ENCODE assay signal across 17 mouse cellular contexts in the genomic region with DNA sequence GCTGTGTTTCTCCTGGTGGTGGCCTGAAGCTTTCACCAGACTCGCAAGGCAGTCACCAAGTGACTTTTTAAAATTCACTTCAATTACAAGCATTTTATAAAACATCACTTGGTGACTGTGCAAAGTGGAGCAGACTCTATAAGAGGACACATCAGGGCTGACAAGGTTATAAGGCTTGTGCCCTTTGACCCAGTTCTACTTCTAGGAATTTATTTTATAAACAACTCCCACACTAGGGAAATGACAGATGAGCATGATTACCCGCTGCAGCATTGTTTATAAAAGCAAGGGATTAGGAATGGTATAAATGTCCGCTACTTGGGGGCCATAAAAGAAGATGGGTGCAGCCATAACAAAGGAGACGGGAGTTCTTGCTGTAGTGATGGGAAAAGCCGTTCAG. TPM values are rescaled to one million over a fixed set of nuclear protein-coding genes. Genes with fewer than 3 reads are reported as not detected.
DNase-seq lines count a peak whose midpoint lies in the region; ATAC-seq and TF ChIP-seq lines count a peak whose summit lies in the region.
"Had no signal": no experiment of that assay in that cellular context is flagged by ENCODE, and none has a peak within 500 bp of the region (broad histone marks: within the 10 kb centered on the region; RNA-seq: fewer than 3 reads in every experiment).

No protein-coding gene starts in this region.

- H3K4me1 ChIP-seq in kidney, embryonic 16.5 days (ENCODE audit: insufficient read depth, low read length), result peaks cover 13% of the 10 kb centered on the region
- H3K4me1 ChIP-seq in intestine, embryonic 16.5 days (ENCODE audit: control insufficient read depth, insufficient read depth, low read length), result peaks cover 16% of the 10 kb centered on the region
- peaks cover 5% of the 10 kb centered on the region; the same call in 1 of the 2 replicates for H3K4me1 ChIP-seq in small intestine, adult 2 months (ENCODE audit: control insufficient read depth, insufficient read depth, insufficient read length, low read length)
- H3K4me1 ChIP-seq: midbrain, embryonic 15.5 days had no signal

- no peak for TF ChIP-seq POLR2A in small intestine, adult 2 months (IDR thresholded peaks at IDR 0.05; ENCODE audit: low read depth, low read length)

- no peak overlapping the region for H3K4me3 ChIP-seq in kidney, embryonic 16.5 days (ENCODE audit: low read length)
- H3K4me3 ChIP-seq in intestine, embryonic 16.5 days (ENCODE audit: low read length), result no peak overlapping the region
- H3K4me3 ChIP-seq in small intestine, adult 2 months (ENCODE audit: low read depth, low read length), result no peak overlapping the region
- no peak overlapping the region for H3K4me3 ChIP-seq in layer of hippocampus, adult 2 months
- H3K4me3 ChIP-seq: embryonic facial prominence, embryonic 13.5 days; heart, embryonic 12.5 days; midbrain, embryonic 15.5 days had no signal

- no peak overlapping the region for H3K4me2 ChIP-seq in kidney, embryonic 16.5 days (replicated peaks; ENCODE audit: low read depth, low read length)
- no peak overlapping the region for H3K4me2 ChIP-seq in intestine, embryonic 16.5 days (ENCODE audit: low read depth, low read length)
- H3K4me2 ChIP-seq: embryonic facial prominence, embryonic 13.5 days; heart, embryonic 12.5 days; midbrain, embryonic 15.5 days had no signal

- H3K27me3 ChIP-seq in kidney, embryonic 16.5 days (ENCODE audit: insufficient read depth, low read length), result no peaks in the 10 kb centered on the region
- H3K27me3 ChIP-seq in intestine, embryonic 16.5 days (replicated peaks; ENCODE audit: control insufficient read depth, insufficient read depth, low read length), result no peaks in the 10 kb centered on the region
- no peaks in the 10 kb centered on the region for H3K27me3 ChIP-seq in small intestine, adult 2 months (ENCODE audit: control insufficient read depth, insufficient read depth, low read length)
- H3K27me3 ChIP-seq: embryonic facial prominence, embryonic 13.5 days; heart, embryonic 12.5 days; midbrain, embryonic 15.5 days had no signal

- no peak overlapping the region for H3K9ac ChIP-seq in kidney, embryonic 16.5 days (replicated peaks; ENCODE audit: low read length)
- no peak overlapping the region for H3K9ac ChIP-seq in intestine, embryonic 16.5 days (ENCODE audit: low read depth, low read length)
- H3K9ac ChIP-seq: embryonic facial prominence, embryonic 13.5 days; heart, embryonic 12.5 days; midbrain, embryonic 15.5 days had no signal

- H3K27ac ChIP-seq in kidney, embryonic 16.5 days (ENCODE audit: low read length), result peak overlapping the region; percentile 89
- peak overlapping the region; percentile 94 for H3K27ac ChIP-seq in intestine, embryonic 16.5 days (ENCODE audit: low read length)
- peak overlapping the region; percentile 25; the same call in 1 of the 2 replicates for H3K27ac ChIP-seq in small intestine, adult 2 months (ENCODE audit: insufficient read depth, low read depth, low read length)
- no peak overlapping the region for H3K27ac ChIP-seq in layer of hippocampus, adult 2 months
- H3K27ac ChIP-seq: embryonic facial prominence, embryonic 13.5 days; hindbrain, postnatal 0 days; midbrain, embryonic 15.5 days had no signal

- ATAC-seq in kidney, embryonic 16.5 days (ENCODE audit: low FRiP score, low TSS enrichment), result no peak
- ATAC-seq in intestine, embryonic 16.5 days, result no peak
- ATAC-seq: hindbrain, postnatal 0 days; midbrain, embryonic 15.5 days had no signal

- WGBS in kidney, embryonic 16.5 days, result 43% methylated on average over 5 of the region's 5 CpGs
- 44% methylated on average over 5 of the region's 5 CpGs for WGBS in intestine, embryonic 16.5 days
- WGBS in small intestine, adult 2 months, result 60% methylated on average over 5 of the region's 5 CpGs

- no peaks in the 10 kb centered on the region for H3K36me3 ChIP-seq in kidney, embryonic 16.5 days (ENCODE audit: insufficient read depth, low read length)
- no peaks in the 10 kb centered on the region for H3K36me3 ChIP-seq in intestine, embryonic 16.5 days (ENCODE audit: control insufficient read depth, insufficient read depth, low read length)
- H3K36me3 ChIP-seq in small intestine, adult 2 months (ENCODE audit: control insufficient read depth, insufficient read depth, low read length), result no peaks in the 10 kb centered on the region
- H3K36me3 ChIP-seq: embryonic facial prominence, embryonic 13.5 days; G1E; heart, embryonic 12.5 days; midbrain, embryonic 15.5 days had no signal

- no peaks in the 10 kb centered on the region for H3K9me3 ChIP-seq in kidney, embryonic 16.5 days (ENCODE audit: low read length)
- no peaks in the 10 kb centered on the region for H3K9me3 ChIP-seq in intestine, embryonic 16.5 days (ENCODE audit: control insufficient read depth, low read length)
- H3K9me3 ChIP-seq: embryonic facial prominence, embryonic 13.5 days; G1E; heart, embryonic 12.5 days; midbrain, embryonic 15.5 days had no signal

- DNase-seq in kidney, adult 8-10 months, result no peak
- DNase-seq in kidney, postnatal 10 days, result peak; percentile 64
- DNase-seq in thymus, postnatal 25 days, result no peak
- DNase-seq in layer of hippocampus, adult 2 months (ENCODE audit: low spot score in 2 of 2), result no peak
- DNase-seq: cerebellum, adult 9-11 months; gastrocnemius, postnatal 14 days; heart, postnatal 4 days; left cerebral cortex, postnatal 4 days; thymus, postnatal 14 days had no signal

- TF ChIP-seq CTCF in small intestine, adult 2 months (IDR thresholded peaks at IDR 0.05; ENCODE audit: extremely low read depth, insufficient read length, insufficient replicate concordance, low read depth, low read length), result no peak
- TF ChIP-seq CTCF in layer of hippocampus, adult 2 months (conservative IDR thresholded peaks at IDR 0.05), result no peak

RNA-seq across cellular contexts. Expression of gene Mrvi1, which starts 1.4 kb away (rescaled TPM):
- polyA plus RNA-seq in kidney, embryonic 16.5 days (2015; fragmentation: Nextera tagmentation; extraction: Ambion mirVana), result 13.3 and 15.9 TPM in 2 replicates
- 12.0 and 13.0 TPM in 2 replicates for polyA plus RNA-seq in intestine, embryonic 16.5 days (2015; fragmentation: Nextera tagmentation; extraction: Ambion mirVana)
- polyA plus RNA-seq in small intestine, adult 2 months (2012; rRNA removed), result 11.7 and 14.8 TPM in 2 replicates
- 1 to 10 TPM; 1.4 to 2.7 TPM for total RNA-seq in layer of hippocampus, adult 2 months (2021)

RNA-seq across cellular contexts. Expression of gene Ctr9, which starts 45.1 kb away (rescaled TPM):
- polyA plus RNA-seq in kidney, embryonic 16.5 days (2015; fragmentation: Nextera tagmentation; extraction: Ambion mirVana), result 79.0 and 81.2 TPM in 2 replicates
- polyA plus RNA-seq in intestine, embryonic 16.5 days (2015; fragmentation: Nextera tagmentation; extraction: Ambion mirVana), result 45.1 and 48.7 TPM in 2 replicates
- 2.3 and 3.9 TPM in 2 replicates for polyA plus RNA-seq in small intestine, adult 2 months (2012; rRNA removed)
- 10 to 100 TPM; 47.0 TPM for total RNA-seq in layer of hippocampus, adult 2 months (2021)
